Mouse (Mus musculus): ENCODE data around the gene Zfp622. TPM values are rescaled to one million over a fixed set of nuclear protein-coding genes. Genes with fewer than 3 reads are reported as not detected.

Zfp622 gene
- 31.6 and 36.0 TPM in 2 replicates for polyA plus RNA-seq (2015; fragmentation: Nextera tagmentation; extraction: Ambion mirVana)

- ATAC-seq (ENCODE audit: insufficient read depth, low FRiP score, low read depth): peak; percentile 97
- under 1% methylated on average over 57 of the region's 57 CpGs for WGBS
- H3K9ac ChIP-seq: peak within 1 kb of the TSS; percentile 62
These were observed at the start of gene Zfp622 for GRCm38 (mm10) chr15:25984067-25984733. TSS of gene Zfp622 (plus strand) at chr15:25984366.

DNA sequence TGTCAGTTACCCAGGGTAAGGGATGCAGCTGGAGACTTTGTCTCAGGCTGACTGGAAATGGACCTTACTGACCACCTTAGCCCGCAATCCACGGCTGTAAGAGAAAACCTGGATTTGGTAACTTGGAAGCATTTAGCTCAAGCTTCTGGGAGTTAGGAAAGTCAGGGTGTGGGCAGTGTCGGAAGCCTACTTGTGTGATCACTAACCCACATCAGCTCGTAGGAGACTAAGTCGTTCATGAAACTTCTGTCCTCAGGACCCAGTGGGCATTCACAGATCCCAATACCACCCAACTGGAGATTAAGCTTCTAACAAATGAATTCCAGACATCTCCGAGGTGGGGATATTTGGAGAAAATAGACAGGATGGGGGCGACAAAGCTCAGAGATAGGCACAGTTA lies 49.8 kb upstream of the Zfp622 start:
- ATAC-seq (ENCODE audit: insufficient read depth, low FRiP score, low read depth): no peak
- Histone ChIP-seq H3K4me3 (replicated peaks) (no peak overlapping the region), H3K27me3 (replicated peaks) (no peaks in the 10 kb centered on the region), H3K4me1 (peaks cover 11% of the 10 kb centered on the region), H3K27ac (no peak overlapping the region), H3K9ac (no peak overlapping the region), H3K4me2 (no peak overlapping the region), H3K9me3 (no peaks in the 10 kb centered on the region), H3K36me3 (no peaks in the 10 kb centered on the region)
- 89% methylated on average over 7 of the region's 7 CpGs for WGBS

More at GRCm38 (mm10) chr15:25984067-25984733, at the start of gene Zfp622:
- Histone ChIP-seq H3K27ac (peak within 1 kb of the TSS; percentile 96), H3K4me2 (peak within 1 kb of the TSS; percentile 82), H3K4me1 (peaks cover 13% of the 10 kb centered on the region; the same call in 1 of the 2 replicates), H3K36me3 (peaks cover 15% of the 10 kb centered on the region; the same call in 1 of the 2 replicates), H3K9me3 (no peaks in the 10 kb centered on the region), H3K4me3 (replicated peaks) (peak within 1 kb of the TSS; percentile 97), H3K27me3 (replicated peaks) (no peaks in the 10 kb centered on the region)

GRCm38 (mm10) chr15:25938496-25938895 lies 45.7 kb upstream of the Zfp622 start:
- peaks cover 7% of the 10 kb centered on the region for H3K4me1 ChIP-seq
- ATAC-seq (ENCODE audit: insufficient read depth, low FRiP score, low read depth): no peak
- no peaks in the 10 kb centered on the region for H3K9me3 ChIP-seq
- H3K9ac ChIP-seq: no peak overlapping the region
- 84% methylated on average over 7 of the region's 7 CpGs for WGBS
- no peak overlapping the region for H3K27ac ChIP-seq
- H3K4me3 ChIP-seq (replicated peaks): no peak overlapping the region
- no peaks in the 10 kb centered on the region for H3K36me3 ChIP-seq
- no peak overlapping the region for H3K4me2 ChIP-seq
- H3K27me3 ChIP-seq (replicated peaks): no peaks in the 10 kb centered on the region

DNA sequence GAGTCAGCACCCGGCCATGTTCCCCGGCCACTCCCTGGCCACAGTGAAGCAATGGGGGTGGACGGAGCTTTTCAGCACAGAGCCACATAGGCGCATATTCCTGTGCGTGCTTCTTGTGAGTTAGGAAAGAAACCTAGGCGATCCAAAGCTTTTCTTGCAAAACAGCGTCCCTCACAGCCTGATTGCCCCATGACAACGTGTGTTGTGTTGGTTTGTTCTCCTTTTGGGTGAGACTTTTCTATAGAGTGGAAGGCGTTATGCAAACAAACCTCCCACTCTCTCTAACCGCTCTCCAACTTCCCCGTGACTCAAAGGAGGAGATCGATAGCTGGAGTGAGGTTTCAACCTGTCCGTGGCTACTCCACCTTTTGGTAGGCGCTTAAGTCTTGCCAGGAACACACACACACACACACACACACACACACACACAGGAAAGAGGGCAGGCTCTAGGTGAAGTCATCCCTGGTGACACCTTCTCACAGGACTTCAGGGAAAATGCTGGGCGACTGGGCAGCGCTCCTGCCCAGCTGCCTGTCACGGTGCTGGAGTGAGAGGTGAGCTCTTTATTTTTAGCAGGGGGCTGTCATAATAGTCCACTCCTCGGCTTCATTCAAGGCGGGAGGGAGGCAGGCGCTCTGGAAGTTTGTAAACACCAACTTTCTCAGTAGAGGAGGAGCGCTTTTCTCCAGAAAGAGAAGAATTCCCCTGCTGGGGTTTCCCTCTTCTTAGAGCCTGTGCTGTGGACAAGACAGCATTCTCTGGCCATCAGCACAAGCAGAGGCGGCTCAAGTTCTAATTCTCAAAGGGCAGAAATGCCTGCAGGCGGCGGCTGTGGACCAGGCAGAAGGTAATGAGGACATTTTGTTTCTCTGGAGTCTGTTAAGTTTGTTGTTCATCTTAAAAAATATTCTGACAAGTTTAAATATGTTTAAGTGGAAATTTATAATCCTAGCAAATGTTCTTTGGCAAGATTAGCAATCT lies 43.5 kb upstream of the Zfp622 start:
- WGBS: 30% methylated on average over 24 of the region's 24 CpGs

DNA sequence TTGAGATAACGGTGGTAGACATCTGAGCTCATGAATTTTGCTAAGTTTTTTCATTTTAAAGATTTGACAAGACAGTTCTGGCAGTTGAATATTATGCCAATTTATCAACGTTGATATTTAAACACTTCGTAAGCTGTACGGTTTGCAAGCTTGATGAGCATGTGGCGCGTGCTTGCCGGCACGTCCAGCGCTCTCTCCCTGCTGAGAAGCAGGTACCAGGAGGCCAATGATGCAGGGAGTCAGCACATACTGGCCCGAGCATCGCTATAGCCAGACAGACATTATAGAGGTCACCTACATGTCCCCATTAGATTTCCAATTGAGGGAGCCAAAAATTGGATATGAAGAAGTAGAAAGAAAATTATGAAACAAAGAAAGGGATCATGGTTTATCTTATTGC lies 42.7 kb upstream of the Zfp622 start:
- Histone ChIP-seq H3K36me3 (no peaks in the 10 kb centered on the region), H3K9me3 (no peaks in the 10 kb centered on the region), H3K4me1 (peaks cover 2% of the 10 kb centered on the region; the same call in 1 of the 2 replicates), H3K27ac (no peak overlapping the region), H3K27me3 (replicated peaks) (no peaks in the 10 kb centered on the region), H3K4me2 (no peak overlapping the region; the same call in 1 of the 2 replicates), H3K9ac (no peak overlapping the region), H3K4me3 (replicated peaks) (peak overlapping the region; percentile 8; the same call in 1 of the 2 replicates)
- WGBS: 64% methylated on average over 11 of the region's 11 CpGs
- ATAC-seq (ENCODE audit: insufficient read depth, low FRiP score, low read depth): no peak

More for the DNA sequence above, 43.5 kb upstream of the Zfp622 start:
- Histone ChIP-seq H3K4me2 (peak overlapping the region; percentile 52), H3K9ac (no peak overlapping the region), H3K27me3 (replicated peaks) (no peaks in the 10 kb centered on the region), H3K9me3 (no peaks in the 10 kb centered on the region), H3K4me1 (peaks cover 2% of the 10 kb centered on the region; the same call in 1 of the 2 replicates), H3K4me3 (replicated peaks) (peak overlapping the region; percentile 34), H3K27ac (peak overlapping the region; percentile 68), H3K36me3 (no peaks in the 10 kb centered on the region)
- ATAC-seq (ENCODE audit: insufficient read depth, low FRiP score, low read depth): peak; percentile 85

DNA sequence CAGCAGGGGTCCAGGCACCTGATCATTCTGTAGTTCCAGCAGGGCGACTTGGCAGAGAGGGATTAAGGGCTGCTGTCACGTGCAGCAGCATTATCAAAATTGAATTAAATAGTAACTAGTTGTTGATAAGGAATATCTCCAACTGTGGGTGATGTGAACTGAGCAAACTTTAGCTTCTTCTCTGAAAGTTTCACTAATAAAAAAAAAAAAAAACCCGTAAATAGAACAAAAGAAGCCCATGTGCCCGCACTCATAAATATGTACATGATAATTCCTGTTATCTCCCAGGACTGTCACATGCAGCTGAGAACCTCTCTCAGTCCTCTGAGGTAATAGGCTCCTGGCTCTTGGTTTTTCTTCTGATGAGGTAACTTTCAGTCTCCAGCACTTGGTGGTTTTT lies 41.8 kb upstream of the Zfp622 start:
- no peak for ATAC-seq (ENCODE audit: insufficient read depth, low FRiP score, low read depth)
- Histone ChIP-seq H3K27ac (no peak overlapping the region), H3K27me3 (replicated peaks) (no peaks in the 10 kb centered on the region), H3K4me2 (peak overlapping the region; percentile 1; the same call in 1 of the 2 replicates), H3K4me1 (peaks cover 2% of the 10 kb centered on the region; the same call in 1 of the 2 replicates), H3K9me3 (no peaks in the 10 kb centered on the region), H3K9ac (no peak overlapping the region), H3K4me3 (replicated peaks) (no peak overlapping the region), H3K36me3 (no peaks in the 10 kb centered on the region)
- WGBS: 59% methylated on average over 4 of the region's 4 CpGs

DNA sequence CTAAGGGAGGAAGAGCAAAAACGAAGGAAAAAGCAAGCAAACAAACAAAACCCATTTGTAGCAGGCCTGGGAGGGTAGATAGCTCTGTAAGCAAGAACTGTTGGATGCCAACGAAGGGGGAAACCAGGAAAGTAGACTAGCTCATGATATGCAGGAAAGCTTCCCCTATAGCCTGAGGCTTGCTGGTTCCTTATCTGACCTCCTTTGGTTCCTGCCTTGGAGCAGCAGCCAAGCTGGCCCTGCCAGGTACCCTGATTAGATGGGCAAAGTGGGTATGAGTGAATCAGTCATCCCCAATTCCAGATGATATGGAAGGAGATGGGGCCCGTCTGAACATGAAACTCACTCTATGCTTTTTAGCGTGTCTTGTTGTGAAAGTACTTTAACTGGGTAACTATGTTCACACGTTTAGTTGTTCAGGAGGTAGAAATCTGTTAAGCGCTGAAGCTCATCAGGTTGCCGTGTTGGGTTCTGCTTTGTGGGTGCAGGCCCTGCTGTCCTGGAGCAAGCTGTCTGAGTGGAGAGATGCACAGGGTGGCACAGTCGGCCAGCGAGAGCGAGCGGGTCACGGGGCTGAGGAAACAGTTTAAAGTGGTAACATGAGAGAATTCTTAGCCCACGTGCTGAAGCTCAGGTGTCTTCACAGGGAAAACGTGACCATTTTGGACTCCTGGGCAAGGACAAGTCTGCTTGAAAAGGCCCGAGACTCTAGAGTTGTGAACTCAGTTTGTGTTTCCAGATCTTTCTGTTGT lies 40.6 kb upstream of the Zfp622 start:
- peaks cover 2% of the 10 kb centered on the region; the same call in 1 of the 2 replicates for H3K4me1 ChIP-seq
- no peak overlapping the region for H3K9ac ChIP-seq
- no peaks in the 10 kb centered on the region for H3K27me3 ChIP-seq (replicated peaks)
- ATAC-seq (ENCODE audit: insufficient read depth, low FRiP score, low read depth): no peak
- H3K36me3 ChIP-seq: no peaks in the 10 kb centered on the region
- no peak overlapping the region for H3K27ac ChIP-seq
- no peak overlapping the region for H3K4me3 ChIP-seq (replicated peaks)
- no peaks in the 10 kb centered on the region for H3K9me3 ChIP-seq
- no peak overlapping the region for H3K4me2 ChIP-seq
- WGBS: 83% methylated on average over 15 of the region's 15 CpGs

DNA sequence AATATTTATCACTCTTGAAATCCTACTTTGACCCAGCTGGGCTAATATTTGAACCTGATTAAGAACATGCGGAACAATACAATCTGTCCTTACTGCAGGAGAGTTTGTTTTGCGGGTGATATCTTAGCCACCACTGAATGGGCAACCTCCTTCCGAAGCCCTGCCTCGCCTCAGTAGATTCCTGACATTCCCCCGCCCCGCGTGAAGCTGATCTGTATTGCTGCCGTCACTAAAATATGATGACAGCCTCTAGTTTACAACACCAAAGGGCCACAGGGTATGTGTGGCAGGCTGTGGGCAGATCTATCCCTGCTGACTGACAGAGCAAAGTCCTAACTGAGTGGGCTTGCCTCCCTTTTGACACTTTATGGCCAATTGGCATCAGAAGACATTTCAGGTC lies 38.9 kb upstream of the Zfp622 start:
- H3K4me3 ChIP-seq (replicated peaks): no peak overlapping the region
- 56% methylated on average over 8 of the region's 8 CpGs for WGBS
- peak; percentile 51; the same call in 1 of the 2 replicates for ATAC-seq (ENCODE audit: insufficient read depth, low FRiP score, low read depth)

GRCm38 (mm10) chr15:25946482-25946881 lies 37.7 kb upstream of the Zfp622 start:
- no peak for ATAC-seq (ENCODE audit: insufficient read depth, low FRiP score, low read depth)
- 87% methylated on average over 7 of the region's 7 CpGs for WGBS
- no peak overlapping the region for H3K27ac ChIP-seq
- no peaks in the 10 kb centered on the region for H3K36me3 ChIP-seq
- no peaks in the 10 kb centered on the region for H3K9me3 ChIP-seq
- H3K9ac ChIP-seq: no peak overlapping the region
- H3K4me2 ChIP-seq: no peak overlapping the region
- no peak overlapping the region for H3K4me3 ChIP-seq (replicated peaks)
- H3K4me1 ChIP-seq: 0 out of 2 replicates have a peak, but pooled peaks cover 7% of the 10 kb centered on the region
- H3K27me3 ChIP-seq (replicated peaks): no peaks in the 10 kb centered on the region

More for the DNA sequence above, 38.9 kb upstream of the Zfp622 start:
- no peaks in the 10 kb centered on the region for H3K36me3 ChIP-seq
- H3K4me2 ChIP-seq: no peak overlapping the region
- H3K27ac ChIP-seq: no peak overlapping the region
- H3K27me3 ChIP-seq (replicated peaks): no peaks in the 10 kb centered on the region
- no peaks in the 10 kb centered on the region for H3K9me3 ChIP-seq
- H3K9ac ChIP-seq: no peak overlapping the region
- peaks cover 2% of the 10 kb centered on the region; the same call in 1 of the 2 replicates for H3K4me1 ChIP-seq

DNA sequence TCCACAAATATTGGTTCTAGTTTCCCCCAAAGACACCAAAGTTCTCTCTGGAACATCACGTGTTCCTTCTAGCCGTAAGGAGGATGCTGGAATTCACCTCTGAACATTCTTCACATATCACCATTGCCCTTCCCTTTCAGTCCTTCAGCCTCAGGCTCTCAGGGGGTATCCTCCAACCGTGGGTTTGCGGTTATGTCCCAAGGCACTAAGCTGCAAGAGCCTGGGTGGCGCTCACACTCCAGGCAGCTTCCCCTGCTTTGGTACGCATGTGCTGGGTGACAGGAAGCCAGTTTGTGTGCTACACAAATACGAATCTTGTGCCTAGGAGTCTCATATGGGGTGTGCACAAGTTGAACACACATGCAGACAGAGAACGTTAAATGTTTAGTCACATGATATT lies 36.8 kb upstream of the Zfp622 start:
- Histone ChIP-seq H3K27ac (no peak overlapping the region), H3K9me3 (no peaks in the 10 kb centered on the region), H3K27me3 (replicated peaks) (no peaks in the 10 kb centered on the region), H3K4me3 (replicated peaks) (no peak overlapping the region), H3K4me1 (0 out of 2 replicates have a peak, but pooled peaks cover 7% of the 10 kb centered on the region), H3K9ac (no peak overlapping the region), H3K36me3 (no peaks in the 10 kb centered on the region), H3K4me2 (no peak overlapping the region)
- no peak for ATAC-seq (ENCODE audit: insufficient read depth, low FRiP score, low read depth)
- 78% methylated on average over 8 of the region's 8 CpGs for WGBS

All from stomach, embryonic 15.5 days (tissue).